Mouse (Mus musculus): Measurements from ENCODE around the gene Fgfr2. TPM values are rescaled to one million over a fixed set of nuclear protein-coding genes. Genes with fewer than 3 reads are reported as not detected.

Gene Fgfr2
- total RNA-seq, 1 experiment = 37.5 TPM

DNA sequence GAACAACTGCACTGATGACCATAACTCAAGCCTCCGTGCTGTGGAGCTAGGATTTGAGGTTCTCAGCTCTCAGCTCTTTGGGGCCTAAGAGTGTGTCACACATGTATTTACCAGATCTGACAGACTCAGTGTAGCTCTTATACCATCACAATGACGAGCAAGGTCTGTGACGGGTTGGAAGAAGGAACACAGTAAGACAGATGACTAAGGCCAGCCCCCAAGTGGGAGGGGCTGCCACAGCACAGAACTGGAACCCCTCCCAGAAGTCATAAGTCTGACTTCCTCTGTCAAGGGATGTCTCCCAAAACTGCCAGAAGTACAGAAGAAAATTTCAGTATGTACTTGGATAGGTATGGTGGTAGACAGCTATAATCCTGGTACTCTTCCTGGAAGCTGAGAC is 319.2 kb downstream of the Fgfr2 start:
- Histone ChIP-seq H3K4me3 (ENCODE audit: insufficient read depth in 1 of 2, low read depth in 1 of 2, low read length in 2 of 2, poor library complexity in 1 of 2, severe bottlenecking in 1 of 2) (no peak overlapping the region), H3K9ac (ENCODE audit: insufficient read depth, low read depth, low read length, poor library complexity, severe bottlenecking) (no peak overlapping the region), H3K4me1 (ENCODE audit: control insufficient read depth in 2 of 2, insufficient read depth in 2 of 2, low read length in 2 of 2, poor library complexity in 1 of 2) (peaks cover 9 to 41% of the 10 kb centered on the region in 2 experiments), H3K9me3 (ENCODE audit: control insufficient read depth, insufficient read depth, low read depth, low read length) (no peaks in the 10 kb centered on the region), H3K36me3 (ENCODE audit: control insufficient read depth, insufficient read depth, low read length, poor library complexity, severe bottlenecking) (0 out of 2 replicates have a peak, but pooled peaks cover 2% of the 10 kb centered on the region), H3K27ac (ENCODE audit: insufficient read depth, low read depth, low read length, poor library complexity, severe bottlenecking) (no peak overlapping the region)
- TF ChIP-seq MAFK (IDR thresholded peaks at IDR 0.05; ENCODE audit: insufficient read depth, low read depth, low read length) (no peak), CHD2 (IDR thresholded peaks at IDR 0.05; ENCODE audit: low read depth, low read length) (no peak), ZNF384 (IDR thresholded peaks at IDR 0.05; ENCODE audit: low read depth, low read length) (no peak), ZC3H11A (IDR thresholded peaks at IDR 0.05; ENCODE audit: borderline replicate concordance, low read depth, low read length) (no peak), HCFC1 (IDR thresholded peaks at IDR 0.05; ENCODE audit: borderline replicate concordance, insufficient read depth, low read length) (no peak)
- no peak for DNase-seq (ENCODE audit: low read depth, low spot score)
- in situ Hi-C loops (cut with MboI; ENCODE audit: low sequenced_read_pairs in 2 of 2, unreplicated experiment in 2 of 2) = no loop called here

DNA sequence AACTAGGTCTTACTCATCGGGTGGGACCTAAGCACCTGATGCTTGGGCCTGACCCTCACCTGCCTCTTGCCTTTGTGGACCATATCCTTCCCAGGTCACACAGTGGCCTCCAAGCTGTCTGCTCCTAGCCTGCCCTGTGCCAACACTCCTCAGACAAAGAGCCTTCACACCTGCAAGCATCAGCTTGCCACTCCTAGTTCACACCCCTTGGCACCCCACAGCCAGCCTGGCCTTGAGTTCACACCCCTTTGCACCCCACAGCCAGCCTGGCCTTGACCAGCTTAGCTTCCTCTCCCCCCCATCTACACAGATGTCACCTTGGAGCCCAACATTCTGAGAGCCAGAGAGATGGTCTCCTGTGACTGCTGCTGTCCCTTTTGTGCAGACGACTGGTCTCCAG is 319.8 kb downstream of the Fgfr2 start:
- no peak overlapping the region for H3K4me3 ChIP-seq (ENCODE audit: insufficient read depth in 1 of 2, low read depth in 1 of 2, low read length in 2 of 2, poor library complexity in 1 of 2, severe bottlenecking in 1 of 2)
- H3K36me3 ChIP-seq (ENCODE audit: control insufficient read depth, insufficient read depth, low read length, poor library complexity, severe bottlenecking) = 0 out of 2 replicates have a peak, but pooled peaks cover 2% of the 10 kb centered on the region
- no peak for DNase-seq (ENCODE audit: low read depth, low spot score)
- H3K9me3 ChIP-seq (ENCODE audit: control insufficient read depth, insufficient read depth, low read depth, low read length) = no peaks in the 10 kb centered on the region
- TF ChIP-seq MAFK (IDR thresholded peaks at IDR 0.05; ENCODE audit: insufficient read depth, low read depth, low read length) (no peak), ZC3H11A (IDR thresholded peaks at IDR 0.05; ENCODE audit: borderline replicate concordance, low read depth, low read length) (no peak), ZNF384 (IDR thresholded peaks at IDR 0.05; ENCODE audit: low read depth, low read length) (no peak), CHD2 (IDR thresholded peaks at IDR 0.05; ENCODE audit: low read depth, low read length) (no peak), HCFC1 (IDR thresholded peaks at IDR 0.05; ENCODE audit: borderline replicate concordance, insufficient read depth, low read length) (no peak)
- no peak overlapping the region for H3K27ac ChIP-seq (ENCODE audit: insufficient read depth, low read depth, low read length, poor library complexity, severe bottlenecking)
- in situ Hi-C loops (cut with MboI; ENCODE audit: low sequenced_read_pairs in 2 of 2, unreplicated experiment in 2 of 2) = no loop called here
- H3K4me1 ChIP-seq (ENCODE audit: control insufficient read depth in 2 of 2, insufficient read depth in 2 of 2, low read length in 2 of 2, poor library complexity in 1 of 2) = peaks cover 9 to 40% of the 10 kb centered on the region in 2 experiments
- no peak overlapping the region for H3K9ac ChIP-seq (ENCODE audit: insufficient read depth, low read depth, low read length, poor library complexity, severe bottlenecking)

DNA sequence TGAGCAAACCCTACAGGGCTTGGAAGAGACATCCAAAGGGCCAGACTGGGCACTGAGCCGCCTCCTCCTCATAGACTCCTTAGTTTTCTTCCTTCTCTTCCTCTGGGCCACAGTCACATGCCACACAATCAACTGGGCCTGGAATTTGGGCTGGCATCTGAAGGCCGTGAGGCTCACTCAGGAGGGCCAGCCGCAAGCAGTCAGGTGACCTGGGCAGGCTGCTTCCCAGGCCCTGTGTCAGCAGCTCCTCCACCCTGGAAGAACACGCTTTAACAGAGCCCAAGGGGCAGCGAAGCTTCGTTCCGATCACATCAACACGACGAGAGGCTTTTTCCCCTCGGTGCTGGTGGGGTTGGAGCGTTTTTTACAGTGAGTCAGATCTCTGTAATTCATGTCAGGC is 320.5 kb downstream of the Fgfr2 start:
- H3K9me3 ChIP-seq (ENCODE audit: control insufficient read depth, insufficient read depth, low read depth, low read length) = no peaks in the 10 kb centered on the region
- in situ Hi-C loops (cut with MboI; ENCODE audit: low sequenced_read_pairs in 2 of 2, unreplicated experiment in 2 of 2) = no loop called here
- TF ChIP-seq MAFK (IDR thresholded peaks at IDR 0.05; ENCODE audit: insufficient read depth, low read depth, low read length) (no peak), HCFC1 (IDR thresholded peaks at IDR 0.05; ENCODE audit: borderline replicate concordance, insufficient read depth, low read length) (no peak), ZC3H11A (IDR thresholded peaks at IDR 0.05; ENCODE audit: borderline replicate concordance, low read depth, low read length) (no peak), CHD2 (IDR thresholded peaks at IDR 0.05; ENCODE audit: low read depth, low read length) (no peak), ZNF384 (IDR thresholded peaks at IDR 0.05; ENCODE audit: low read depth, low read length) (no peak)
- H3K4me3 ChIP-seq (ENCODE audit: insufficient read depth in 1 of 2, low read depth in 1 of 2, low read length in 2 of 2, poor library complexity in 1 of 2, severe bottlenecking in 1 of 2) = no peak overlapping the region
- DNase-seq (ENCODE audit: low read depth, low spot score) = no peak
- no peak overlapping the region for H3K27ac ChIP-seq (ENCODE audit: insufficient read depth, low read depth, low read length, poor library complexity, severe bottlenecking)
- H3K36me3 ChIP-seq (ENCODE audit: control insufficient read depth, insufficient read depth, low read length, poor library complexity, severe bottlenecking) = 0 out of 2 replicates have a peak, but pooled peaks cover 2% of the 10 kb centered on the region
- H3K9ac ChIP-seq (ENCODE audit: insufficient read depth, low read depth, low read length, poor library complexity, severe bottlenecking) = no peak overlapping the region
- peaks cover 9 to 36% of the 10 kb centered on the region in 2 experiments for H3K4me1 ChIP-seq (ENCODE audit: control insufficient read depth in 2 of 2, insufficient read depth in 2 of 2, low read length in 2 of 2, poor library complexity in 1 of 2)

DNA sequence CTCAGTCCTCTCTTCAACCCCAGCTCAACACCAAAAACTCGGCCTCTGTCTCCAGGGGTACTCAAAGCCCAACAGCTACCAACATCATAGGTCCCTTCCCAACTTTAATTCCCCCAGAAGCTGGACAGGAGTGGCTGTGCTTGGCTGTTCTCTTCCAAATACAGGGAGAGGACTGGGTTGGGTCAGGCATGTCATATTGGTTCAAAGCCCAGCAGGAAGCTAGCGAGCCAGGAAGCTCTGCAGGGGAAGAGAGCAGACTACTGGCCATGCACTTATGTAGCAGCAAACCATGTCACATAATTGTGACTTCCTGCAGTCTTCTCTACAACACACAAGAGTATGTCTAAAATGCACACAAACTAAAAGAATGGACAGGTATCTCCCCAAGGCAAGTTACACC is 321.1 kb downstream of the Fgfr2 start:
- peaks cover 4 to 31% of the 10 kb centered on the region in 2 experiments; a peak in 3 of 4 replicates for H3K4me1 ChIP-seq (ENCODE audit: control insufficient read depth in 2 of 2, insufficient read depth in 2 of 2, low read length in 2 of 2, poor library complexity in 1 of 2)
- H3K36me3 ChIP-seq (ENCODE audit: control insufficient read depth, insufficient read depth, low read length, poor library complexity, severe bottlenecking) = 0 out of 2 replicates have a peak, but pooled peaks cover 2% of the 10 kb centered on the region

More for the DNA sequence above, 321.1 kb downstream of the Fgfr2 start:
- DNase-seq (ENCODE audit: low read depth, low spot score) = no peak
- H3K9me3 ChIP-seq (ENCODE audit: control insufficient read depth, insufficient read depth, low read depth, low read length) = no peaks in the 10 kb centered on the region
- in situ Hi-C loops (cut with MboI; ENCODE audit: low sequenced_read_pairs in 2 of 2, unreplicated experiment in 2 of 2) = no loop called here
- H3K4me3 ChIP-seq (ENCODE audit: insufficient read depth in 1 of 2, low read depth in 1 of 2, low read length in 2 of 2, poor library complexity in 1 of 2, severe bottlenecking in 1 of 2) = no peak overlapping the region
- no peak overlapping the region for H3K27ac ChIP-seq (ENCODE audit: insufficient read depth, low read depth, low read length, poor library complexity, severe bottlenecking)
- TF ChIP-seq MAFK (IDR thresholded peaks at IDR 0.05; ENCODE audit: insufficient read depth, low read depth, low read length) (no peak), ZC3H11A (IDR thresholded peaks at IDR 0.05; ENCODE audit: borderline replicate concordance, low read depth, low read length) (no peak), HCFC1 (IDR thresholded peaks at IDR 0.05; ENCODE audit: borderline replicate concordance, insufficient read depth, low read length) (no peak), ZNF384 (IDR thresholded peaks at IDR 0.05; ENCODE audit: low read depth, low read length) (no peak), CHD2 (IDR thresholded peaks at IDR 0.05; ENCODE audit: low read depth, low read length) (no peak)
- no peak overlapping the region for H3K9ac ChIP-seq (ENCODE audit: insufficient read depth, low read depth, low read length, poor library complexity, severe bottlenecking)
